Mouse (Mus musculus) ES-Bruce4 (cell line): Measurements from ENCODE around the gene Ciapin1. TPM values are rescaled to one million over a fixed set of nuclear protein-coding genes. Genes with fewer than 3 reads are reported as not detected.

Experiments used
- H3K27ac ChIP-seq: 2 replicates; pipeline ENCODE4 v1.5.1; 2012; ENCODE audit warnings: low read length, inconsistent platforms; ENCODE audit not compliant: insufficient read depth
- H3K27me3 ChIP-seq: 2 replicates; pipeline ENCODE4 v1.6.1; 2012; ENCODE audit warnings: mild to moderate bottlenecking, low read length, inconsistent platforms; ENCODE audit not compliant: control insufficient read depth, poor library complexity, insufficient read depth, severe bottlenecking
- H3K36me3 ChIP-seq: 2 replicates; pipeline ENCODE4 v1.6.1; 2012; ENCODE audit warnings: inconsistent platforms, mild to moderate bottlenecking, low read length, moderate library complexity; ENCODE audit not compliant: control insufficient read depth, poor library complexity, insufficient read depth, severe bottlenecking
- H3K4me1 ChIP-seq: one replicate; pipeline ENCODE4 v1.8.1; 2011; ENCODE audit warnings: low read length; ENCODE audit not compliant: control insufficient read depth, insufficient read depth
- H3K4me3 ChIP-seq: 2 replicates; pipeline ENCODE4 v1.5.1; 2011; ENCODE audit warnings: low read depth, mild to moderate bottlenecking, low read length
- H3K9ac ChIP-seq: 2 replicates; pipeline ENCODE4 v1.6.1; 2012; ENCODE audit warnings: low read depth, mild to moderate bottlenecking, inconsistent platforms; ENCODE audit not compliant: poor library complexity, severe bottlenecking
- H3K9me3 ChIP-seq: replicated peaks from 2 replicates; pipeline ENCODE4 v1.6.1; 2012; ENCODE audit warnings: mild to moderate bottlenecking, low read length, inconsistent platforms; ENCODE audit not compliant: control insufficient read depth, poor library complexity, insufficient read depth, severe bottlenecking
- CTCF ChIP-seq: IDR thresholded peaks from one replicate; pipeline ENCODE4 v1.8.1; 2011; ENCODE audit warnings: low read depth, low read length
- EP300 ChIP-seq: IDR thresholded peaks from 2 replicates; pipeline ENCODE4 v1.6.1; 2011; ENCODE audit warnings: low read depth, low read length; ENCODE audit not compliant: insufficient read depth
- POLR2A ChIP-seq: IDR thresholded peaks from one replicate; pipeline ENCODE4 v1.8.1; 2011; ENCODE audit warnings: low read length; ENCODE audit not compliant: insufficient read depth
- polyA plus RNA-seq: library from polyadenylated mRNA; stranded (reverse); fragments of >200 nt; gene quantifications from 2 replicates; pipeline ENCODE4 v1.2.4, GENCODE M21; 2011; ENCODE audit warnings: low read depth; ENCODE audit not compliant: missing spikeins, insufficient read depth, insufficient read length

Ciapin1 gene
- 65.2 and 75.8 TPM in 2 replicates for polyA plus RNA-seq

DNA sequence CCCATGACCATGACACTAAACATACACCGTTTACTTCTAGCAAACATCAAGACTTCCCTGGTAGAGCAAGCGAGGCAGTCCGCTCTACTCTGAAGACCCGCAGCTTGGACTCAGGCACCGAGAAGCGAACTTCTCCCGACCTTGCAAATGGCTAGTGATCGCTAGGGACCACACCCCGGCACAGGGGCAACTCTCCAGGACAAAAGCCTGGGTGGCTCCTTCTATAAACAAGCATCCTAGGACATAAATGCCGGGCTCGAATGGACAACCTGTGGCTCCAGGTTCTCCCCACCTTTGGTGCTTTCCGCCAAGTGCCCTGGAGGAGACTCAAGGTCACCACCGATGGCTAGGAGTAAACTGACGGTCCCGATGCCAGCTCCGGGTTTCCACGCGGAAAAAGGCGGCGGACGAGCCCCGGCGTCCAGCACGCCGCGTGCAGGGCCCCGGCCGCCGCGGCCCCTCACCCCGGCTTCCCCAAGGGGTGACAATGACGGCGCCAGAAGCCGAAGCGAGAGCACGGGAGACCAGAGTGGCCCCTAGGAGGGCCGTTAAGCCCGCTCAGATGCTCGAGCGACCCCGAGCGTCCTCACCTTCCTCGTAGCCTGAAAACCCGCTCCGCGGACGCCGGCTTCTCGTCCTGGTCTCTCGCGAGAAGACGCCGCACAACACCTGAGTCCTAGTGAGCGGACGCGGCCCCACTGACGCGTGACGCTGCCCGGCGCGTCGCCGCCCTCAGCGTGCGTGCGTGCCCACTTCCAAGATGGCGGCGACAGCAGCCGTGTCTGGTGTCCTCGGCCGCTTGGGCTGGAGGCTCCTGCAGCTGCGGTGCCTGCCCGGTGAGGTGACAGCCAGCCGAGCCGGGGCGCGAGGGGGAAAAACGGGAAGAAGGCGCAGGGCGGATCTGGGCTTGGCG is at the start of gene Ciapin1, which contains the start of gene Coq9:
TSS of gene Ciapin1 (minus strand) at position 697 of the 913 bp plus-strand sequence.
TSS of gene Coq9 (plus strand) at position 660 of the 913 bp plus-strand sequence.
- Histone ChIP-seq H3K36me3 (peaks cover 5% of the 10 kb centered on the region; the same call in 1 of the 2 replicates), H3K27me3 (no peaks in the 10 kb centered on the region), H3K4me3 (peak within 1 kb of the TSS; percentile 83), H3K9me3 (no peaks in the 10 kb centered on the region), H3K4me1 (no peaks in the 10 kb centered on the region), H3K27ac (peak within 1 kb of the TSS; percentile 15; the same call in 1 of the 2 replicates), H3K9ac (peak within 1 kb of the TSS; percentile 98)
- TF ChIP-seq POLR2A (peak; percentile 72), CTCF (no peak), EP300 (no peak)

DNA sequence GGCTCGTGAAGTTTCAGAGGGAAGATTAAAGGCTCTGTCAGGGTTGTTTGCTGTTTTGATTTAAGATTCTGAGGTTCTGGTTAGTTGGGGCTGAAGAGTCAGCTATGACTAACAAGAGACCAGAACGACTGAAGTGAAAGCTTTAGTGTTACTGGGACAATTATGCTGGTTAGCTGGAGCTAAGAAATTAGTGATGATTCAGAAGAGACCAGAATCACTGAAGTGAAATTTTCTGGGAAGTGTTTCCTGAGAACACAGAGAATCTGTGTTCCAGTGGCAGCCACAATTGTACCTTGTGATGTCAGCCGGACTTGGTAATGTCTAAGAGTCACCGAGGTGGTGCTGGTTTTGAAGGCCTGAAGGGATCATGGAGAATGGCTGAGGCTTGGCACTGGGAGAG is 42.6 kb upstream of the Ciapin1 start:
- Histone ChIP-seq H3K4me1 (peaks cover 3% of the 10 kb centered on the region), H3K9ac (no peak overlapping the region), H3K36me3 (no peaks in the 10 kb centered on the region), H3K27ac (no peak overlapping the region), H3K4me3 (no peak overlapping the region), H3K27me3 (no peaks in the 10 kb centered on the region), H3K9me3 (no peaks in the 10 kb centered on the region)
- TF ChIP-seq POLR2A (no peak), CTCF (no peak), EP300 (no peak)

DNA sequence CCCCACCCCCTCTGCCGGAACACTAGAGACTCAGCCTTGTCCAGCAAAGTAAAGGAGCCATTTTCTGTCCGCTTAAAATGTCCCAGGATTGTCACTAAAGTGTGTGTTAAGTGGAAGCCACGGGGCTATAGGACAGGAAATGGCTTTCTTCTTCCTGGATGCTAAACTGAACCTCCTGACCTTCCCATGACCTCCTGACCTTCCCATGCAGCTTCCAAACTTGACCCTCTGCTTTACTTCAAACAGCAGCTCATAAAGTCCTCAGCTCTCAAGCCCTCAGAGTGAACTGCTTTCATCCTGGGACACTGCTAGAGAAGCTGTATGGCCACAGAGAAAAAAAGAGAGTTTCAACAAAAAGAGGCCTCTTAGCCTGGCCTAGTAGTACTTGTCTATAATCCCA is 38.7 kb upstream of the Ciapin1 start:
- Histone ChIP-seq H3K9me3 (no peaks in the 10 kb centered on the region), H3K27me3 (no peaks in the 10 kb centered on the region), H3K9ac (no peak overlapping the region), H3K36me3 (no peaks in the 10 kb centered on the region), H3K27ac (no peak overlapping the region), H3K4me1 (peaks cover 3% of the 10 kb centered on the region), H3K4me3 (no peak overlapping the region)
- TF ChIP-seq EP300 (no peak), CTCF (no peak), POLR2A (no peak)

DNA sequence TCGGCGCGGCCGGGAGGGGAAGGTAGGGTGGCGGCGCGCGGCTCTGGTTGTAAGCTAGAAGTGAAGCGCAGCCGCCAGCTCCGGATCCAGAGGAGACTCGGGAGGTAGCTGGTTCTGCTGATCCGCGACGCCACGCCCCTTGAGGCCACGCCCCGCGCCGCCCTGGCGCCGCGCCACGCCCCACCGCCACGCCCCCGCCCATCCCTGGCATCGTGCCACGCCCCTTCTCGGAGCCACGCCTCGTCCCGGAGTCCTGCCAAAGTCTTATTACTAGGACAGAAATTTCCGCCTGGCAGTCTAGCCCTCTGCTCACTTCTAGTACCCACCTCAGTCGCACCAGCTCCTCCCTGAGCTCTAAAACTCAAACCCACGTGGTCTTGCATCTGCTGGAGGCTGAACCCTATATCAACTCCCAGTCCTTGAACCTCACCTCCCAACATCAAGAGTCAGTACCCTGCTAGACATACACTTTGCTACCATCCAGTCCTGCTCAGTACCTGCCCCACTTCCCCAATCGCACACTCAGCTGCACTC is 38.1 kb upstream of the Ciapin1 start, which contains the start of gene Dok4:
TSS of gene Dok4 (minus strand) at position 134 of the 534 bp plus-strand sequence.
- Histone ChIP-seq H3K4me1 (peaks cover 3% of the 10 kb centered on the region), H3K27ac (no peak within 1 kb of the TSS), H3K9me3 (no peaks in the 10 kb centered on the region), H3K36me3 (no peaks in the 10 kb centered on the region), H3K4me3 (peak within 1 kb of the TSS; percentile 56), H3K9ac (peak within 1 kb of the TSS; percentile 72), H3K27me3 (no peaks in the 10 kb centered on the region)
- TF ChIP-seq POLR2A (no peak), CTCF (no peak), EP300 (no peak)

DNA sequence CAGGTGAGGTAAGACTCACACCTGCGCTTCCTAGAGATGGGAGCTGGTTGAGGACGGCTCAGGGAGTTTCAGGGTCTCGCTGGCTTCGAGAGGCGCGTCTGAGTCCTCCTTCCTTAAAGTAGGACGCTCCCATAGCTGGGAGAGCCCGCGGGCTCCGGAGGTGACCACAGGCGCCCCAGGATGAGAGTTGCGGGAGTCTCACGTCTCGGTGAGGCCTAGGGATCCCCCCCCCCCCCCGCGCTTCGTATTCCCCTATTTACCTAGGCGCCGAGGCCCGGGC is 37.7 kb upstream of the Ciapin1 start:
- Histone ChIP-seq H3K36me3 (no peaks in the 10 kb centered on the region), H3K4me1 (peaks cover 3% of the 10 kb centered on the region), H3K4me3 (peak overlapping the region; percentile 56), H3K27me3 (no peaks in the 10 kb centered on the region), H3K9me3 (no peaks in the 10 kb centered on the region), H3K27ac (no peak overlapping the region), H3K9ac (peak overlapping the region; percentile 72)
- TF ChIP-seq CTCF = no peak
